Mouse (Mus musculus): ENCODE results near the gene Igfbp3. TPM values are rescaled to one million over a fixed set of nuclear protein-coding genes. Genes with fewer than 3 reads are reported as not detected.

Igfbp3 gene
- polyA plus RNA-seq, 1 experiment from 2014 or later = 19.7 TPM

- Histone ChIP-seq H3K4me1 (replicated peaks; ENCODE audit: control insufficient read depth, insufficient read depth, low read length) (no peaks in the 10 kb centered on the region), H3K9me3 (ENCODE audit: control insufficient read depth, low read length) (no peaks in the 10 kb centered on the region), H3K36me3 (replicated peaks; ENCODE audit: control insufficient read depth, insufficient read depth) (no peaks in the 10 kb centered on the region), H3K4me2 (replicated peaks) (no peak overlapping the region), H3K4me3 (replicated peaks; ENCODE audit: low read length) (no peak overlapping the region), H3K9ac (no peak overlapping the region), H3K27ac (no peak overlapping the region), H3K27me3 (ENCODE audit: control insufficient read depth, insufficient read depth, low read length) (no peaks in the 10 kb centered on the region)
- WGBS = 90% methylated on average over 10 of the region's 10 CpGs
- ATAC-seq (ENCODE audit: low FRiP score) = no peak
- no peak for DNase-seq (ENCODE audit: low spot score)
Measured at GRCm38 (mm10) chr11:7198481-7199256, 15.1 kb downstream of the Igfbp3 start.

GRCm38 (mm10) chr11:7198006-7198405 lies 15.7 kb downstream of the Igfbp3 start:
- DNase-seq (ENCODE audit: low spot score) = no peak
- Histone ChIP-seq H3K4me1 (replicated peaks; ENCODE audit: control insufficient read depth, insufficient read depth, low read length) (no peaks in the 10 kb centered on the region), H3K4me2 (replicated peaks) (no peak overlapping the region), H3K36me3 (replicated peaks; ENCODE audit: control insufficient read depth, insufficient read depth) (no peaks in the 10 kb centered on the region), H3K27ac (no peak overlapping the region), H3K4me3 (replicated peaks; ENCODE audit: low read length) (no peak overlapping the region), H3K9ac (no peak overlapping the region), H3K9me3 (ENCODE audit: control insufficient read depth, low read length) (no peaks in the 10 kb centered on the region), H3K27me3 (ENCODE audit: control insufficient read depth, insufficient read depth, low read length) (no peaks in the 10 kb centered on the region)
- ATAC-seq (ENCODE audit: low FRiP score) = no peak
- WGBS = 92% methylated on average over 19 of the region's 19 CpGs

GRCm38 (mm10) chr11:7197491-7197941 lies 16.2 kb downstream of the Igfbp3 start, which contains the start of gene Igfbp1:
TSS of gene Igfbp1 (plus strand) at chr11:7197782.
- Histone ChIP-seq H3K4me3 (replicated peaks; ENCODE audit: low read length) (no peak within 1 kb of the TSS), H3K27me3 (ENCODE audit: control insufficient read depth, insufficient read depth, low read length) (no peaks in the 10 kb centered on the region), H3K4me1 (replicated peaks; ENCODE audit: control insufficient read depth, insufficient read depth, low read length) (no peaks in the 10 kb centered on the region), H3K9ac (no peak within 1 kb of the TSS), H3K36me3 (replicated peaks; ENCODE audit: control insufficient read depth, insufficient read depth) (no peaks in the 10 kb centered on the region), H3K4me2 (replicated peaks) (no peak within 1 kb of the TSS), H3K9me3 (ENCODE audit: control insufficient read depth, low read length) (no peaks in the 10 kb centered on the region), H3K27ac (no peak within 1 kb of the TSS)
- ATAC-seq (ENCODE audit: low FRiP score) = no peak
- no peak for DNase-seq (ENCODE audit: low spot score)
- 32% methylated on average over 12 of the region's 12 CpGs for WGBS

- H3K4me1 ChIP-seq (replicated peaks; ENCODE audit: control insufficient read depth, insufficient read depth, low read length) = no peaks in the 10 kb centered on the region
- no peak overlapping the region for H3K4me2 ChIP-seq (replicated peaks)
- no peaks in the 10 kb centered on the region for H3K36me3 ChIP-seq (replicated peaks; ENCODE audit: control insufficient read depth, insufficient read depth)
- no peak overlapping the region for H3K9ac ChIP-seq
- no peak overlapping the region for H3K27ac ChIP-seq
- ATAC-seq (ENCODE audit: low FRiP score) = no peak
- H3K4me3 ChIP-seq (replicated peaks; ENCODE audit: low read length) = no peak overlapping the region
- H3K27me3 ChIP-seq (ENCODE audit: control insufficient read depth, insufficient read depth, low read length) = no peaks in the 10 kb centered on the region
- WGBS = 92% methylated on average over 4 of the region's 4 CpGs
- DNase-seq (ENCODE audit: low spot score) = no peak
- H3K9me3 ChIP-seq (ENCODE audit: control insufficient read depth, low read length) = no peaks in the 10 kb centered on the region
Measured at GRCm38 (mm10) chr11:7195312-7195685, 18.4 kb downstream of the Igfbp3 start.

GRCm38 (mm10) chr11:7194432-7195311 lies 19.1 kb downstream of the Igfbp3 start:
- 95% methylated on average over 10 of the region's 10 CpGs for WGBS
- H3K27ac ChIP-seq = no peak overlapping the region
- ATAC-seq (ENCODE audit: low FRiP score) (no peak), DNase-seq (ENCODE audit: low spot score) (no peak)
- H3K9me3 ChIP-seq (ENCODE audit: control insufficient read depth, low read length) = no peaks in the 10 kb centered on the region
- H3K27me3 ChIP-seq (ENCODE audit: control insufficient read depth, insufficient read depth, low read length) = no peaks in the 10 kb centered on the region
- H3K4me3 ChIP-seq (replicated peaks; ENCODE audit: low read length) = no peak overlapping the region
- H3K36me3 ChIP-seq (replicated peaks; ENCODE audit: control insufficient read depth, insufficient read depth) = no peaks in the 10 kb centered on the region
- no peaks in the 10 kb centered on the region for H3K4me1 ChIP-seq (replicated peaks; ENCODE audit: control insufficient read depth, insufficient read depth, low read length)
- no peak overlapping the region for H3K4me2 ChIP-seq (replicated peaks)
- no peak overlapping the region for H3K9ac ChIP-seq

- ATAC-seq (ENCODE audit: low FRiP score) (no peak), DNase-seq (ENCODE audit: low spot score) (no peak)
- Histone ChIP-seq H3K27ac (no peak overlapping the region), H3K9me3 (ENCODE audit: control insufficient read depth, low read length) (no peaks in the 10 kb centered on the region), H3K9ac (no peak overlapping the region), H3K27me3 (ENCODE audit: control insufficient read depth, insufficient read depth, low read length) (no peaks in the 10 kb centered on the region), H3K4me2 (replicated peaks) (no peak overlapping the region), H3K36me3 (replicated peaks; ENCODE audit: control insufficient read depth, insufficient read depth) (no peaks in the 10 kb centered on the region), H3K4me3 (replicated peaks; ENCODE audit: low read length) (no peak overlapping the region), H3K4me1 (replicated peaks; ENCODE audit: control insufficient read depth, insufficient read depth, low read length) (no peaks in the 10 kb centered on the region)
- 81% methylated on average over 9 of the region's 9 CpGs for whole genome bisulfite sequencing
Measured at GRCm38 (mm10) chr11:7193134-7193533, 20.6 kb downstream of the Igfbp3 start.

GRCm38 (mm10) chr11:7192710-7193109 lies 21.0 kb downstream of the Igfbp3 start:
- no peak overlapping the region for H3K4me3 ChIP-seq (replicated peaks; ENCODE audit: low read length)
- H3K27me3 ChIP-seq (ENCODE audit: control insufficient read depth, insufficient read depth, low read length) = no peaks in the 10 kb centered on the region
- H3K9me3 ChIP-seq (ENCODE audit: control insufficient read depth, low read length) = no peaks in the 10 kb centered on the region
- DNase-seq (ENCODE audit: low spot score) (no peak), ATAC-seq (ENCODE audit: low FRiP score) (no peak)
- H3K27ac ChIP-seq = no peak overlapping the region
- no peaks in the 10 kb centered on the region for H3K36me3 ChIP-seq (replicated peaks; ENCODE audit: control insufficient read depth, insufficient read depth)
- WGBS = 78% methylated on average over 6 of the region's 6 CpGs
- H3K4me2 ChIP-seq (replicated peaks) = no peak overlapping the region
- H3K9ac ChIP-seq = no peak overlapping the region
- H3K4me1 ChIP-seq (replicated peaks; ENCODE audit: control insufficient read depth, insufficient read depth, low read length) = no peaks in the 10 kb centered on the region

GRCm38 (mm10) chr11:7188469-7188868 lies 25.3 kb downstream of the Igfbp3 start, which contains the start of gene Gm11985:
TSS of gene Gm11985 (minus strand) at chr11:7188569.
- Histone ChIP-seq H3K27me3 (ENCODE audit: control insufficient read depth, insufficient read depth, low read length) (no peaks in the 10 kb centered on the region), H3K36me3 (replicated peaks; ENCODE audit: control insufficient read depth, insufficient read depth) (no peaks in the 10 kb centered on the region), H3K4me2 (replicated peaks) (no peak within 1 kb of the TSS), H3K4me1 (replicated peaks; ENCODE audit: control insufficient read depth, insufficient read depth, low read length) (no peaks in the 10 kb centered on the region), H3K27ac (no peak within 1 kb of the TSS), H3K4me3 (replicated peaks; ENCODE audit: low read length) (no peak within 1 kb of the TSS), H3K9me3 (ENCODE audit: control insufficient read depth, low read length) (no peaks in the 10 kb centered on the region), H3K9ac (no peak within 1 kb of the TSS)
- ATAC-seq (ENCODE audit: low FRiP score) (0 out of 2 replicates have a peak, but pooled peaks have one; percentile 7), DNase-seq (ENCODE audit: low spot score) (no peak)
- WGBS = 94% methylated on average over 12 of the region's 13 CpGs

GRCm38 (mm10) chr11:7187472-7187871 lies 26.3 kb downstream of the Igfbp3 start:
- no peak for DNase-seq (ENCODE audit: low spot score)
- no peak for ATAC-seq (ENCODE audit: low FRiP score)
- H3K4me2 ChIP-seq (replicated peaks) = no peak overlapping the region
- H3K9me3 ChIP-seq (ENCODE audit: control insufficient read depth, low read length) = no peaks in the 10 kb centered on the region
- no peak overlapping the region for H3K27ac ChIP-seq
- H3K36me3 ChIP-seq (replicated peaks; ENCODE audit: control insufficient read depth, insufficient read depth) = no peaks in the 10 kb centered on the region
- no peaks in the 10 kb centered on the region; the same call in 1 of the 2 replicates for H3K4me1 ChIP-seq (replicated peaks; ENCODE audit: control insufficient read depth, insufficient read depth, low read length)
- no peaks in the 10 kb centered on the region for H3K27me3 ChIP-seq (ENCODE audit: control insufficient read depth, insufficient read depth, low read length)
- 73% methylated on average over 8 of the region's 8 CpGs for WGBS
- no peak overlapping the region for H3K9ac ChIP-seq
- H3K4me3 ChIP-seq (replicated peaks; ENCODE audit: low read length) = no peak overlapping the region

All from hindbrain, embryonic 14.5 days (tissue).